Mouse (Mus musculus): ENCODE measurements at regions not wholly inside any gene's neighbourhood (a gene's known extent, or its start where the extent isn't known, plus 50 kb on each side); places are given as distances from the start of the nearest gene placed in this dataset.

- Histone ChIP-seq H3K4me3 (ENCODE audit: low read depth, low read length) (no peak overlapping the region), H3K9me3 (replicated peaks; ENCODE audit: control insufficient read depth, low read length) (no peaks in the 10 kb centered on the region), H3K9ac (replicated peaks; ENCODE audit: low read depth, low read length) (no peak overlapping the region), H3K36me3 (replicated peaks; ENCODE audit: control insufficient read depth, insufficient read depth, low read length) (no peaks in the 10 kb centered on the region), H3K27ac (ENCODE audit: low read depth) (no peak overlapping the region), H3K27me3 (ENCODE audit: control insufficient read depth, insufficient read depth, low read length) (no peaks in the 10 kb centered on the region), H3K4me2 (ENCODE audit: low read depth, low read length) (no peak overlapping the region), H3K4me1 (ENCODE audit: control insufficient read depth, insufficient read depth) (no peaks in the 10 kb centered on the region)
- ATAC-seq (ENCODE audit: insufficient read depth, low read depth) (no peak), DNase-seq (ENCODE audit: low spot score) (no peak)
- TF ChIP-seq EP300 (IDR thresholded peaks at IDR 0.05; ENCODE audit: low read depth) (no peak), CTCF (IDR thresholded peaks at IDR 0.05; ENCODE audit: low read depth) (no peak)
- 58% methylated on average over 2 of the region's 2 CpGs for WGBS
Observed at GRCm38 (mm10) chr8:116025321-116025720, 317.7 kb upstream of the Maf start.

GRCm38 (mm10) chr8:116024811-116025210 is 317.2 kb upstream of the Maf start:
- Histone ChIP-seq H3K27ac (ENCODE audit: low read depth) (no peak overlapping the region), H3K4me3 (ENCODE audit: low read depth, low read length) (no peak overlapping the region), H3K9ac (replicated peaks; ENCODE audit: low read depth, low read length) (no peak overlapping the region), H3K36me3 (replicated peaks; ENCODE audit: control insufficient read depth, insufficient read depth, low read length) (no peaks in the 10 kb centered on the region), H3K4me2 (ENCODE audit: low read depth, low read length) (no peak overlapping the region), H3K9me3 (replicated peaks; ENCODE audit: control insufficient read depth, low read length) (no peaks in the 10 kb centered on the region), H3K4me1 (ENCODE audit: control insufficient read depth, insufficient read depth) (no peaks in the 10 kb centered on the region), H3K27me3 (ENCODE audit: control insufficient read depth, insufficient read depth, low read length) (no peaks in the 10 kb centered on the region)
- DNase-seq (ENCODE audit: low spot score) (no peak), ATAC-seq (ENCODE audit: insufficient read depth, low read depth) (no peak)
- 50% methylated on average over 4 of the region's 4 CpGs for WGBS
- TF ChIP-seq EP300 (IDR thresholded peaks at IDR 0.05; ENCODE audit: low read depth): no peak
- no peak for TF ChIP-seq CTCF (IDR thresholded peaks at IDR 0.05; ENCODE audit: low read depth)

- H3K36me3 ChIP-seq (replicated peaks; ENCODE audit: control insufficient read depth, insufficient read depth, low read length): no peaks in the 10 kb centered on the region
- H3K27me3 ChIP-seq (ENCODE audit: control insufficient read depth, insufficient read depth, low read length): no peaks in the 10 kb centered on the region
- TF ChIP-seq CTCF (IDR thresholded peaks at IDR 0.05; ENCODE audit: low read depth): no peak
- no peak for TF ChIP-seq EP300 (IDR thresholded peaks at IDR 0.05; ENCODE audit: low read depth)
- H3K9ac ChIP-seq (replicated peaks; ENCODE audit: low read depth, low read length): no peak overlapping the region
- no peak overlapping the region for H3K4me2 ChIP-seq (ENCODE audit: low read depth, low read length)
- DNase-seq (ENCODE audit: low spot score) (no peak), ATAC-seq (ENCODE audit: insufficient read depth, low read depth) (no peak)
- H3K27ac ChIP-seq (ENCODE audit: low read depth): no peak overlapping the region
- no peaks in the 10 kb centered on the region for H3K4me1 ChIP-seq (ENCODE audit: control insufficient read depth, insufficient read depth)
- H3K4me3 ChIP-seq (ENCODE audit: low read depth, low read length): no peak overlapping the region
- no peaks in the 10 kb centered on the region for H3K9me3 ChIP-seq (replicated peaks; ENCODE audit: control insufficient read depth, low read length)
Observed at GRCm38 (mm10) chr8:116021691-116022090, 314.1 kb upstream of the Maf start.

GRCm38 (mm10) chr8:115995320-115995719 is 287.7 kb upstream of the Maf start:
- Histone ChIP-seq H3K36me3 (replicated peaks; ENCODE audit: control insufficient read depth, insufficient read depth, low read length) (no peaks in the 10 kb centered on the region), H3K27ac (ENCODE audit: low read depth) (no peak overlapping the region), H3K9ac (replicated peaks; ENCODE audit: low read depth, low read length) (no peak overlapping the region), H3K4me3 (ENCODE audit: low read depth, low read length) (no peak overlapping the region), H3K4me2 (ENCODE audit: low read depth, low read length) (no peak overlapping the region), H3K4me1 (ENCODE audit: control insufficient read depth, insufficient read depth) (no peaks in the 10 kb centered on the region), H3K9me3 (replicated peaks; ENCODE audit: control insufficient read depth, low read length) (no peaks in the 10 kb centered on the region), H3K27me3 (ENCODE audit: control insufficient read depth, insufficient read depth, low read length) (no peaks in the 10 kb centered on the region)
- ATAC-seq (ENCODE audit: insufficient read depth, low read depth) (no peak), DNase-seq (ENCODE audit: low spot score) (no peak)
- TF ChIP-seq CTCF (IDR thresholded peaks at IDR 0.05; ENCODE audit: low read depth): no peak
- no peak for TF ChIP-seq EP300 (IDR thresholded peaks at IDR 0.05; ENCODE audit: low read depth)
- whole genome bisulfite sequencing: 62% methylated on average over 5 of the region's 5 CpGs

- DNase-seq (ENCODE audit: low spot score) (no peak), ATAC-seq (ENCODE audit: insufficient read depth, low read depth) (no peak)
- H3K27me3 ChIP-seq (ENCODE audit: control insufficient read depth, insufficient read depth, low read length): no peaks in the 10 kb centered on the region
- no peak overlapping the region for H3K27ac ChIP-seq (ENCODE audit: low read depth)
- WGBS: 81% methylated on average over 6 of the region's 6 CpGs
- no peak overlapping the region for H3K4me2 ChIP-seq (ENCODE audit: low read depth, low read length)
- H3K9me3 ChIP-seq (replicated peaks; ENCODE audit: control insufficient read depth, low read length): no peaks in the 10 kb centered on the region
- TF ChIP-seq EP300 (IDR thresholded peaks at IDR 0.05; ENCODE audit: low read depth): no peak
- TF ChIP-seq CTCF (IDR thresholded peaks at IDR 0.05; ENCODE audit: low read depth): no peak
- no peaks in the 10 kb centered on the region for H3K36me3 ChIP-seq (replicated peaks; ENCODE audit: control insufficient read depth, insufficient read depth, low read length)
- no peaks in the 10 kb centered on the region for H3K4me1 ChIP-seq (ENCODE audit: control insufficient read depth, insufficient read depth)
- no peak overlapping the region for H3K4me3 ChIP-seq (ENCODE audit: low read depth, low read length)
- H3K9ac ChIP-seq (replicated peaks; ENCODE audit: low read depth, low read length): no peak overlapping the region
Observed at GRCm38 (mm10) chr8:115991989-115992388, 284.4 kb upstream of the Maf start.

- no peaks in the 10 kb centered on the region for H3K27me3 ChIP-seq (ENCODE audit: control insufficient read depth, insufficient read depth, low read length)
- DNase-seq (ENCODE audit: low spot score): no peak
- H3K36me3 ChIP-seq (replicated peaks; ENCODE audit: control insufficient read depth, insufficient read depth, low read length): no peaks in the 10 kb centered on the region
Observed at GRCm38 (mm10) chr8:115983397-115983796, 275.8 kb upstream of the Maf start.

More at GRCm38 (mm10) chr8:115983397-115983796, 275.8 kb upstream of the Maf start:
- H3K4me2 ChIP-seq (ENCODE audit: low read depth, low read length): no peak overlapping the region
- TF ChIP-seq EP300 (IDR thresholded peaks at IDR 0.05; ENCODE audit: low read depth) (no peak), CTCF (IDR thresholded peaks at IDR 0.05; ENCODE audit: low read depth) (no peak)
- H3K27ac ChIP-seq (ENCODE audit: low read depth): no peak overlapping the region
- ATAC-seq (ENCODE audit: insufficient read depth, low read depth): no peak
- WGBS: 51% methylated on average over 6 of the region's 6 CpGs
- H3K4me1 ChIP-seq (ENCODE audit: control insufficient read depth, insufficient read depth): peaks cover 6% of the 10 kb centered on the region; the same call in 1 of the 2 replicates
- H3K4me3 ChIP-seq (ENCODE audit: low read depth, low read length): no peak overlapping the region
- no peak overlapping the region for H3K9ac ChIP-seq (replicated peaks; ENCODE audit: low read depth, low read length)
- H3K9me3 ChIP-seq (replicated peaks; ENCODE audit: control insufficient read depth, low read length): no peaks in the 10 kb centered on the region
